Mouse (Mus musculus) cerebellum, adult 2 months (tissue): ENCODE results near the gene Ppp1r13l.

Source experiments
- CTCF ChIP-seq: fragments of 200-500 bp; IDR thresholded peaks from 2 replicates; pipeline ENCODE4 v1.5.1; 2011; ENCODE audit warnings: low read depth, mild to moderate bottlenecking, control low read depth, low read length, moderate library complexity, borderline replicate concordance; ENCODE audit not compliant: insufficient read depth
- POLR2A ChIP-seq: fragments of 200-500 bp; IDR thresholded peaks from 2 replicates; pipeline ENCODE4 v1.6.1; 2011; ENCODE audit warnings: low read length, control low read depth, borderline replicate concordance; ENCODE audit not compliant: insufficient read depth

GRCm38 (mm10) chr7:19319458-19319857 is 40.1 kb upstream of the Ppp1r13l start:
- TF ChIP-seq CTCF (no peak), POLR2A (no peak)
